Mouse (Mus musculus): Measurements from ENCODE around the gene Gspt1. TPM values are rescaled to one million over a fixed set of nuclear protein-coding genes. Genes with fewer than 3 reads are reported as not detected.
A peak's percentile ranks its signal among the peaks of the same experiment; 100 is the strongest.
"Not testable (repeated sequence)": the region's sequence is repeated elsewhere in the genome, so short reads cannot be mapped to it uniquely, and the experiment has no call there.

The Gspt1 gene
- polyA plus RNA-seq (2016; fragmentation: Nextera tagmentation; extraction: Ambion mirVana) = 93.2 and 98.4 TPM in 2 replicates

DNA sequence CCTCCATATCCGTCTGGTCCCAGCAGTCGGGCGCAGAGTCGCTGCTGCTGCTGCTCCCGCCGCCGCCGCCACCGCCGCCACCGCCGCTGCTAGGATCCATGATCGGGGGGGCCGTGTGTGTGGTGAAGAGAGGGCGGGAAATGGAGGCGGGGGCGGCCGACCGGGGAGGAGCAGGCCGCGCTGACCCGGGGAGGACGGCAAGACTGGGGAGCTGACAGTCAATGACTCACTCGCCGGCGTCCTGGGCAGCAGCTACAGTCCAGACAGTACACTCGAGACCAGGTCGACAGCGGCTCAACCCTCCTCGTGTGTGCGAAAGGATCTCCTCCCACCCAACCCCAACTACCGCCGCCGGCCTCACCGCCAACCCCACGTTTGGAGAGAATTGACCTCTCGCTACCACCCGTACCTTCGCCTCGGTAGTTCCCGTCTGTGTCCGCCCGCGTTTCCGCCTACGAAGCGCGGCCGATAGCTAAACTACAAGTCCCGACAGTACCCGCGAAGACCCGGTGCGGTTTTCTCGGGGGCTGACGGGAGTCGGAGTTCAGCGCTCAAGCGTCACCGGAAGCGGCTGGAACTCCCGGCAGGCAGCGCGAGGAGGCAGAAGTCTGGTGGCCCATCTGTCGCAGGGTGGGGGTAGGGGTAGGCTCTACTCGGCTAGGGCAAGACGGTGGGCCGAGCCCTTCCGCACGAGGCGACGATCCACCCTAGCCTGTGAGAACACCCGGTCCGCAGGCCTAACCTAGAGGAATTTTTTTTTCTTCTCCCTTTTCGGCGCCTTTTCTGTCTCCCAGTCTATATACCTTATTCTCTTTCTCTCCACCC lies at the start of gene Gspt1:
TSS of gene Gspt1 (minus strand) at position 428 of the 825 bp plus-strand sequence.
- under 1% methylated on average over 76 of the region's 76 CpGs for WGBS
- peak within 1 kb of the TSS; percentile 99 for H3K4me3 ChIP-seq
- H3K4me1 ChIP-seq = peaks cover 20% of the 10 kb centered on the region
- H3K27me3 ChIP-seq (ENCODE audit: poor library complexity, severe bottlenecking) = no peaks in the 10 kb centered on the region
- H3K36me3 ChIP-seq (replicated peaks) = peaks cover 10% of the 10 kb centered on the region
- H3K9me3 ChIP-seq = no peaks in the 10 kb centered on the region
- H3K27ac ChIP-seq = peak within 1 kb of the TSS; percentile 96
- peak; percentile 99 for DNase-seq (ENCODE audit: extremely low spot score, low spot score)

GRCm38 (mm10) chr16:11303741-11304140 lies 49.6 kb upstream of the Gspt1 start:
- no peak overlapping the region for H3K27ac ChIP-seq
- H3K36me3 ChIP-seq (replicated peaks) = no peaks in the 10 kb centered on the region
- DNase-seq (ENCODE audit: extremely low spot score, low spot score) = no peak
- no peaks in the 10 kb centered on the region for H3K27me3 ChIP-seq (ENCODE audit: poor library complexity, severe bottlenecking)
- H3K4me3 ChIP-seq = no peak overlapping the region
- H3K9me3 ChIP-seq = no peaks in the 10 kb centered on the region
- no peaks in the 10 kb centered on the region for H3K4me1 ChIP-seq

GRCm38 (mm10) chr16:11297700-11298099 lies 43.6 kb upstream of the Gspt1 start:
- H3K4me1 ChIP-seq; H3K9me3 ChIP-seq; H3K27me3 ChIP-seq (ENCODE audit: poor library complexity, severe bottlenecking); DNase-seq (ENCODE audit: extremely low spot score, low spot score); H3K36me3 ChIP-seq (replicated peaks); H3K4me3 ChIP-seq; H3K27ac ChIP-seq: not testable (repeated sequence)
- WGBS = 68% methylated on average over 1 of the region's 1 CpGs

- H3K9me3 ChIP-seq; H3K36me3 ChIP-seq (replicated peaks); DNase-seq (ENCODE audit: extremely low spot score, low spot score); H3K27ac ChIP-seq; H3K4me3 ChIP-seq; H3K27me3 ChIP-seq (ENCODE audit: poor library complexity, severe bottlenecking); H3K4me1 ChIP-seq: not testable (repeated sequence)
- 73% methylated on average over 4 of the region's 4 CpGs for WGBS
Observed at GRCm38 (mm10) chr16:11295583-11295982, 41.5 kb upstream of the Gspt1 start.

DNA sequence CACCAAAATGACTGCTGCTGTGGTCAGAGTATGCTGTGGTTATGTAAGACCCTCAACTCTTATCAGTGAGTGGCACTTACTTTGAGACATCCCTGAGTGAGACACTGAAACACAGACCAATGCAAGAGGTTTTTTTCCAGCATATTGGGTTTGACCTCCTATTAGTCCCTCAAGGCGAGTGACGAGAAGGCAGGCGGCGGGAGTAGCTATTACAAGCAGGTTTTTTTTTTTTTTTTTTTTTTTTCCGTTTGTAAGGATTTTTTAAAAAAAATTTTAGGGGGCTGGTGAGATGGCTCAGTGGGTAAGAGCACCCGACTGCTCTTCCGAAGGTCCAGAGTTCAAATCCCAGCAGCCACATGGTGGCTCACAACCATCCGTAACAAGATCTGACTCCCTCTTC lies 34.7 kb upstream of the Gspt1 start:
- not testable (repeated sequence) for H3K4me3 ChIP-seq; H3K4me1 ChIP-seq; DNase-seq (ENCODE audit: extremely low spot score, low spot score); H3K27ac ChIP-seq; H3K27me3 ChIP-seq (ENCODE audit: poor library complexity, severe bottlenecking); H3K36me3 ChIP-seq (replicated peaks)
- 89% methylated on average over 8 of the region's 8 CpGs for WGBS
- peaks cover 15% of the 10 kb centered on the region; the same call in 1 of the 2 replicates for H3K9me3 ChIP-seq

DNA sequence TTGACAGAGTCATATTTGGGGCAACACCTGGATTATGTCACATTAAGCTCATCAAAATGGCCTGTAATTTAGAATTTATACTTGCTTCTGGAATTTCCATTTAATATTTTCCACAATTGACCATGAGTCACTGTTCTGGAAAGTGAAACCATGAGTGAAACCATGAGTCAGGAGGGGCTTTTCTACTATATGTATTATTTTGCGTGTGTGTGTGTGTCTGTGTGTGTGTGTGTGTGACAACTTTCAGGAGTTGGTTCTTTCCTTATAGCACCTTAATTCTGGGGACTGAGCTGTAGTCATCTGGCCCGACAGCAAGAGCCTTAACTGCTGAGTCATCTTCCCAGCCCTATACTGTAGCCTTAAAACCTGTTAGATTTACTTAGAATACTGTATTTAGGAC lies 31.8 kb upstream of the Gspt1 start:
- Histone ChIP-seq H3K4me3 (no peak overlapping the region), H3K36me3 (replicated peaks) (no peaks in the 10 kb centered on the region), H3K27me3 (ENCODE audit: poor library complexity, severe bottlenecking) (no peaks in the 10 kb centered on the region), H3K4me1 (no peaks in the 10 kb centered on the region), H3K9me3 (peaks cover 15% of the 10 kb centered on the region; the same call in 1 of the 2 replicates), H3K27ac (no peak overlapping the region)
- WGBS = 90% methylated on average over 2 of the region's 2 CpGs
- no peak for DNase-seq (ENCODE audit: extremely low spot score, low spot score)

DNA sequence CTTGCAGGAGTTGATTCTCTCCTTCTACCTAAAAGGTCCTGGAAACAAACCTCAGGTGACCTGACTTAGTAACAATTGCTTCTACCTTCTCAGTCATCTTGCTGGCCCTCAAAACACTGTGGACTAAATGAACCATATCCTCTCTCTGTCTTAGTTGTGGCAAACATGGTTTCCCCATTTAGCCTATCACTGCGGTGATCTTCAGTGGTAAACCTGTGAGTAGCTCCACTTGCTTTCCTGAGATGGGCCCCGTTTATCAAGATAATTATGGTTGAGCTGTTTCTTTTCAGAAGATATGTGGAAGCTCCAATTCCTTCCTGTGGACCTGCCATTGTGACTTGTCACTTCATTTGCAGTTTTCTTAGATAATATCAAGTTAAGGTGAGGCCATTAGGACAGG lies 30.8 kb upstream of the Gspt1 start:
- H3K27ac ChIP-seq = no peak overlapping the region
- no peak for DNase-seq (ENCODE audit: extremely low spot score, low spot score)
- no peaks in the 10 kb centered on the region for H3K27me3 ChIP-seq (ENCODE audit: poor library complexity, severe bottlenecking)
- no peak overlapping the region for H3K4me3 ChIP-seq
- peaks cover 5% of the 10 kb centered on the region; the same call in 1 of the 2 replicates for H3K9me3 ChIP-seq
- H3K36me3 ChIP-seq (replicated peaks) = no peaks in the 10 kb centered on the region
- WGBS = 93% methylated on average over 2 of the region's 2 CpGs
- H3K4me1 ChIP-seq = no peaks in the 10 kb centered on the region

DNA sequence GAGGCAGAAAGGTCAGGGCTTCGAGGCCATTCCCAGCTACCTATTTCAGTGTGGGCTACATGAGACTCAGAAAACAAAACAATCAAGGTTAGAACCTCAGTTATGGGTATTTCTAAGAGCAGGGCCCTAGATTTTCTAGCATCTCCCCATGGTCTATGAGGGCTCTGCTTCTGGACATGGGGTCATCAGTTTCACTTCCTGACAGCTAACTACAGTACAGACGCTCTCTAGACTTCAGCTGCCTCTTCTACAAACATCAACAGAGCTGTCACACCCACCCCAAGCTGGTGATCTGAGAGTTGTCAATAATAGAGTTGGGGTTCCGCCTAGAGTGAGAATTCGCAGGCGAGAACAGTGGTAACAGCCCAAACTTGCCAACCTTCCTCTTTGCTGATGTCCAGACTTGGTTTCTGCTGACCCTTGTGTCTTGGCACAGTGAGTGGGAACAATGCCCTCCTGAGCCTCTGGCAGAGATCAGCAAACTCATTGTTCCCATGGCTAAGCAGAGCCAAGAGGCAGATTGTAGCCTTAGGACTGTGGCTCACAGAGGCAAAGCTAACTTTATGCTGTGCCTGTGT lies 28.6 kb upstream of the Gspt1 start:
- DNase-seq (ENCODE audit: extremely low spot score, low spot score) = no peak
- Histone ChIP-seq H3K36me3 (replicated peaks) (no peaks in the 10 kb centered on the region), H3K4me1 (no peaks in the 10 kb centered on the region), H3K27ac (no peak overlapping the region), H3K27me3 (ENCODE audit: poor library complexity, severe bottlenecking) (no peaks in the 10 kb centered on the region), H3K9me3 (no peaks in the 10 kb centered on the region), H3K4me3 (no peak overlapping the region)
- 91% methylated on average over 5 of the region's 5 CpGs for WGBS

- Histone ChIP-seq H3K27ac (no peak overlapping the region), H3K27me3 (ENCODE audit: poor library complexity, severe bottlenecking) (no peaks in the 10 kb centered on the region), H3K4me1 (no peaks in the 10 kb centered on the region), H3K9me3 (no peaks in the 10 kb centered on the region), H3K36me3 (replicated peaks) (no peaks in the 10 kb centered on the region), H3K4me3 (no peak overlapping the region)
- no peak for DNase-seq (ENCODE audit: extremely low spot score, low spot score)
- 75% methylated on average over 6 of the region's 6 CpGs for WGBS
Observed at GRCm38 (mm10) chr16:11278778-11279177, 24.7 kb upstream of the Gspt1 start.

DNA sequence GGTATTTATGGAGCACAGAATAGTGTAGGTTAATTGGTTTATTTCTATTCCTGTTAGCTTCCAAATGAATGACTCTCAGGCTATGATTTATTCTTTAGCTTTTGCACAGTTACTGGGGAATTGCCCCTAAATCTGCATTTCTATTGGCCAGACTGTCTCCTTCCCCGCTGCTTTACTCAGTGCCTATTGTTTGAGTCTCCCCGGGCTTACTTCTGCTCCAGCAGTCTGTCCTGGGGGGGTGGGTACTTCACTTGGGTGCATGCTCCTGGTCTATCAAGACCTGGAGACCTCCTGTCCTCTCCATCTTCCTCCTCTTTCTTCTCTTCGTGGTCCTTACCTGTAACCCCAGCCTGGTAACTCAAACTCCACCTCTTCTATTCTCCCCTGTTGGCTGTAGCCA lies 22.8 kb upstream of the Gspt1 start:
- no peak for DNase-seq (ENCODE audit: extremely low spot score, low spot score)
- no peaks in the 10 kb centered on the region for H3K4me1 ChIP-seq
- no peak overlapping the region for H3K4me3 ChIP-seq
- no peaks in the 10 kb centered on the region for H3K36me3 ChIP-seq (replicated peaks)
- no peak overlapping the region for H3K27ac ChIP-seq
- no peaks in the 10 kb centered on the region for H3K27me3 ChIP-seq (ENCODE audit: poor library complexity, severe bottlenecking)
- H3K9me3 ChIP-seq = no peaks in the 10 kb centered on the region
- 61% methylated on average over 3 of the region's 3 CpGs for WGBS

GRCm38 (mm10) chr16:11271073-11271472 lies 16.9 kb upstream of the Gspt1 start:
- Histone ChIP-seq H3K9me3 (no peaks in the 10 kb centered on the region), H3K27me3 (ENCODE audit: poor library complexity, severe bottlenecking) (no peaks in the 10 kb centered on the region), H3K4me3 (no peak overlapping the region), H3K36me3 (replicated peaks) (no peaks in the 10 kb centered on the region), H3K27ac (no peak overlapping the region), H3K4me1 (peaks cover 7% of the 10 kb centered on the region; the same call in 1 of the 2 replicates)
- no peak for DNase-seq (ENCODE audit: extremely low spot score, low spot score)

DNA sequence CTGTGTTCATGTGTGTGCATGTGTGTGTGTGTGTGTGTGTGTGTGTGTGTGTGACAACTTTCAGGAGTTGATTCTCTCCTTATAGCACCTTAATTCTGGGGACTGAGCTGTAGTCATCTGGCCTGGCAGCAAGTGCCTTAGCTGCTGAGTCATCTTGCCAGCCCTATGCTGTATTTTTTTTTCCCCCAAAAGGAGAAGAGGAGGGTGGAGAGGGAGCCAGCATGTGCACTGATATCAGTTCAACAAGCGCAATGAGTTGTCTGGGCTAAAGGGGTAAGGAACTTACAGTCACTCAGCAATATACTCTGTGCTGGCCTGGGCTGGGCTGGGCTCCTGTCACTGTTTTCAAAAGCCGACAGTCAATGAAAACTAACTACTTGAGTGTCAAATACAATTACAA lies 16.5 kb upstream of the Gspt1 start:
- no peak for DNase-seq (ENCODE audit: extremely low spot score, low spot score)
- H3K36me3 ChIP-seq (replicated peaks) = no peaks in the 10 kb centered on the region
- peaks cover 7% of the 10 kb centered on the region; the same call in 1 of the 2 replicates for H3K4me1 ChIP-seq
- H3K27me3 ChIP-seq (ENCODE audit: poor library complexity, severe bottlenecking) = no peaks in the 10 kb centered on the region
- WGBS = 89% methylated on average over 2 of the region's 2 CpGs
- no peak overlapping the region for H3K4me3 ChIP-seq
- no peaks in the 10 kb centered on the region for H3K9me3 ChIP-seq
- no peak overlapping the region for H3K27ac ChIP-seq

DNA sequence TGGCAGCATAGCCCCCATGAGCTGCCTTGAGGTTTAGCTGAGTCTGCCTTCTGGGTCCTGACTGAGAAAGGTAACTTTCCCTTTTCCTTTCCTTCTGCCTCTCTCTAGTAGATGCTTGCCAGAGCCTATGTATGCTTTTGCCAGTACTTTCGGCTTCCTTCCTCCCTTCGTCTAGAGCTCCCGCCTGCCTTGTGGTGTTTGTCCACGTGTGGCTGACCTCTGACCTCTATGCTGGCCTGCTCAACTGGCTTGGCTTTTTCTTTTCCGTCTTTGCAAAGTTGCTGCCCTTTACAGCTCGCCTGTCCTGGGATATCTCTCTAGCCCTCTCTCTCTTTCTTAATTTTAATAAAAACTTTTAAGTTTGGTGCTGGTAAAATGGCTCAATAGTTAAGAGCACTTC lies 15.7 kb upstream of the Gspt1 start:
- H3K4me3 ChIP-seq = no peak overlapping the region
- no peaks in the 10 kb centered on the region for H3K36me3 ChIP-seq (replicated peaks)
- no peaks in the 10 kb centered on the region for H3K9me3 ChIP-seq
- H3K27me3 ChIP-seq (ENCODE audit: poor library complexity, severe bottlenecking) = no peaks in the 10 kb centered on the region
- H3K27ac ChIP-seq = no peak overlapping the region
- 35% methylated on average over 6 of the region's 6 CpGs for WGBS
- DNase-seq (ENCODE audit: extremely low spot score, low spot score) = no peak
- H3K4me1 ChIP-seq = peaks cover 7% of the 10 kb centered on the region; the same call in 1 of the 2 replicates
